Mouse (Mus musculus) hindbrain, embryonic 13.5 days (tissue): Measurements from ENCODE around the gene Tmem106a. TPM values are rescaled to one million over a fixed set of nuclear protein-coding genes. Genes with fewer than 3 reads are reported as not detected.

Experiments
- ATAC-seq: fragments of 200-750 bp; cut with Nextera tagmentation; 2 replicates; pipeline ENCODE4 v1.8.0; 2017; ENCODE audit warnings: moderate TSS enrichment; ENCODE audit not compliant: low FRiP score
- H3K27ac ChIP-seq: fragments of 300-500 bp; sonication (generic); 2 replicates; pipeline ENCODE4 v1.5.1; 2015; ENCODE audit warnings: inconsistent platforms, mild to moderate bottlenecking, moderate library complexity
- H3K27me3 ChIP-seq: fragments of 300-500 bp; sonication (generic); 2 replicates; pipeline ENCODE4 v1.6.1; 2015; ENCODE audit warnings: mild to moderate bottlenecking, inconsistent platforms
- H3K36me3 ChIP-seq: fragments of 300-500 bp; sonication (generic); 2 replicates; pipeline ENCODE4 v1.6.1; 2015; ENCODE audit warnings: mild to moderate bottlenecking, inconsistent platforms
- H3K4me1 ChIP-seq: fragments of 300-500 bp; sonication (generic); replicated peaks from 2 replicates; pipeline ENCODE4 v1.6.1; 2015; ENCODE audit warnings: inconsistent platforms
- H3K4me2 ChIP-seq: fragments of 300-500 bp; sonication (generic); 2 replicates; pipeline ENCODE4 v1.6.1; 2015; ENCODE audit warnings: inconsistent platforms, mild to moderate bottlenecking, moderate library complexity
- H3K4me3 ChIP-seq: fragments of 300-500 bp; sonication (generic); 2 replicates; pipeline ENCODE4 v1.5.1; 2015; ENCODE audit warnings: mild to moderate bottlenecking, inconsistent platforms
- H3K9ac ChIP-seq: fragments of 300-500 bp; sonication (generic); 2 replicates; pipeline ENCODE4 v1.6.1; 2015; ENCODE audit warnings: mild to moderate bottlenecking, inconsistent platforms
- H3K9me3 ChIP-seq: fragments of 300-500 bp; sonication (generic); 2 replicates; pipeline ENCODE4 v1.6.1; 2016; ENCODE audit warnings: inconsistent platforms
- WGBS: fragments of 180-500 bp; shearing (Covaris S2); methylation state at CpG from one replicate; pipeline ENCODE4 v1.1.7; 2015; 5-methylcytosine and 5-hydroxymethylcytosine counted together
- polyA plus RNA-seq: library from polyadenylated mRNA; unstranded; fragments of >200 nt; fragmentation: Nextera tagmentation; extraction: Ambion mirVana; gene quantifications from 2 replicates; pipeline ENCODE4 v1.2.1, GENCODE M21; 2015

Gene Tmem106a
- 3.4 and 4.1 TPM in 2 replicates for polyA plus RNA-seq

DNA sequence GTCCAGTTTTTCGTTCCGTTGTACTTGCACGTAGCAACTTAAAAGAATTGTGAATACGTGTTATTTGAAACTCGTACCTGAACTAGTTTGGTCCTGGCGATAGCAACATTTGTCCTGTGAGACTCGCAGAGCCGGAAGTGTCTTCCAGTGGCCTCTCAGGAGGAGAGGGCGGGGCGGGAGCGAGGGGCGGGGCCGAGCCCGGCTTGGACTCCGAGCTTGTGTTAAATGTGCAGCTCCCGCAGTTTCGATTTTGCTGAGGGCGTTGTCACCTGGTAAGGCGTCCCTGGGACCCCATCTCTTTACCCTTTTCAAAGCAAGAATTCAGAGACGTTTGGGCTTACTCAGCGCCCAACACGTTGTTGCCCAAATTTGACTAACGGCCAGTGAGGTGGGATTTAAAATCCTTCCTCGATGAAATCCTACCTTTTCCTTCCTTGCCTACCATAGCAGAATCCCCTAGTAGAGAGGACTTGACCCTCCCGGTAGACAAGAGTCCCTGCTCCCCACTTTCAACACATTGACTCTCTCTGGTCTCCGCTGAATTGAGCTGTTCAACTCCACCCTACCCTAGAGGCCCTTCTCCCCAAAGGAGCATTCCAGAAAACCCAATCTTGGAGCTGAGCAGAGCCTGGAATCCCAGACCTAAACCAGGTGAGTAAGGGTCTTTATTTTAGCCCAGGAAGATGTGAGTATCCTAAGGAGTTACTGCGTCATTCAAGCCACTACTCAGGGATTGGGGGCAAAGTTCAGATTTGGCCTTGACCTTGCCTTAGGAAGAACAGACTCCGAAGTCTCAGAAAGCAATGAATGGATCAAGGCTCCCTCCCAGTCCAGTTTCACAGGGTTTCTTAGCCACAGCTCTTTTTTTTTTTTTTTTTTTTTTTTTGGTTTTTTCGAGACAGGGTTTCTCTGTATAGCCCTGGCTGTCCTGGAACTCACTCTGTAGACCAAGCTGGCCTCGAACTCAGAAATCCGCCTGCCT lies at the start of gene Tmem106a:
Tmem106a (plus strand) TSS at position 189 of the 982 bp plus-strand sequence.
- Histone ChIP-seq H3K36me3 (peaks cover 54% of the 10 kb centered on the region), H3K4me3 (peak within 1 kb of the TSS; percentile 30), H3K4me2 (peak within 1 kb of the TSS; percentile 44), H3K9me3 (no peaks in the 10 kb centered on the region), H3K9ac (peak within 1 kb of the TSS; percentile 40; the same call in 1 of the 2 replicates), H3K4me1 (peaks cover 11% of the 10 kb centered on the region), H3K27ac (no peak within 1 kb of the TSS), H3K27me3 (no peaks in the 10 kb centered on the region)
- WGBS, result 22% methylated on average over 30 of the region's 31 CpGs
- ATAC-seq, result no peak

DNA sequence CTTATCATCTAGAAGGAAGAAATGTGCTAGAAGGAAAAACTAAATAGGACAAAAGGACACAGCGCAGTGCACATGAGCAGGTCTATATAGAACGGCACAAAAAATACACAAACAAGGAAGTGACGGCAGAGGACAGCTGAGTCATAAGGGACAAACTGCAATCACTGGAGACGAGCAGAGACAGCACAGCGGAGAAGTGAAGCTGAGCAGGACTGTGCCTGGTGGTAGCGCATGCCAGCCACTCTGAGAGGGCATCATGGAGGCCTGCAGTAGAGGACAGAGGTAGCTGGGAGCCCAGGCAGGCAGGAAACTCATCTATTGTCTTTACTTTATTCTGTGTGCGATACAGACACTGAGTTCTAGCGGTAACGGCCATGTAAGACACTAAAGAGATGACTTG lies 38.5 kb upstream of the Tmem106a start:
- H3K4me3 ChIP-seq, result no peak overlapping the region
- H3K4me2 ChIP-seq, result no peak overlapping the region
- no peaks in the 10 kb centered on the region for H3K9me3 ChIP-seq
- 89% methylated on average over 9 of the region's 9 CpGs for WGBS
- H3K27ac ChIP-seq, result no peak overlapping the region
- H3K9ac ChIP-seq, result no peak overlapping the region
- no peaks in the 10 kb centered on the region for H3K36me3 ChIP-seq
- H3K4me1 ChIP-seq, result no peaks in the 10 kb centered on the region
- H3K27me3 ChIP-seq, result no peaks in the 10 kb centered on the region
- ATAC-seq, result no peak

DNA sequence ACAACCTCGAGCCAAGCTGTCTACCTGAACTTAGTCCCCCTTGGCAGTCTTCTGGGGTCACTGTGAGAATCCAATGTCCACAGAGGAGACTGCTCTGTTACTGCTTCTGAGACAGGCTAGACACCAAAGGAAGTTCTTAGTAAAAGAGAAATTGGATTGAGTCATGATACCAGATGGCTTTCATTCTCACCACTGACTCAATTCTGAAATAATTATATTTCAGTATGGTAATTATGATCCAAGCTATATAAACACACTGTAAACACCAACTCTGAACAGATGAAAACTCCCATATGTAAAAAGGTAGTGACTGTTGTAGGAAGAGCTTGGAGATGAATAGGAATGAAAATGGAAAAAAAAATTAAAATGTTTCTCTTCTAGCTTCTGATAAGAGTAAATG lies 37.9 kb upstream of the Tmem106a start:
- Histone ChIP-seq H3K4me1 (no peaks in the 10 kb centered on the region), H3K4me3 (no peak overlapping the region), H3K9me3 (no peaks in the 10 kb centered on the region), H3K27me3 (no peaks in the 10 kb centered on the region), H3K36me3 (no peaks in the 10 kb centered on the region), H3K27ac (no peak overlapping the region), H3K4me2 (no peak overlapping the region), H3K9ac (no peak overlapping the region)
- ATAC-seq, result no peak
- WGBS, result 83% methylated on average over 1 of the region's 1 CpGs

DNA sequence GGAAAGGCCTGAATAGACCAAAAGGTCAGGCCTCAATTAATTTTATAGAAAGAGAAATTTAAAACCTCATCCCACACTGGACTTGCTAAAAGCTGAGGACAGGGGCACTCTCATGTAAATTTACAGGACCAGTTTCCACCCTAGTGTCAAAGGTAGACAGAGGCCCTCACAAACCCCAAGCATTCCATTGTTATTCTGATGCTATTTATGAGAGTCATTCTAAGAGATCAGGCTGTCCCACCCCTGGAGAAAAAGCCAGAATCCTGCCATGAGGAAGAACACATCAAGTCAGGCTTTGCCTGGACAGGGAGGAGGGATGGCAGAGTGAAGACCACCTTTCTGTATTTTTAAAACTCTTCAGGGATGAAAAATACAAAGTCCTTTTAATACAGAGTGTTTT lies 33.5 kb upstream of the Tmem106a start:
- Histone ChIP-seq H3K9ac (no peak overlapping the region; the same call in 1 of the 2 replicates), H3K4me2 (no peak overlapping the region), H3K36me3 (no peaks in the 10 kb centered on the region), H3K27ac (no peak overlapping the region), H3K27me3 (no peaks in the 10 kb centered on the region), H3K4me1 (peaks cover 14% of the 10 kb centered on the region), H3K9me3 (no peaks in the 10 kb centered on the region), H3K4me3 (no peak overlapping the region)
- ATAC-seq, result no peak

DNA sequence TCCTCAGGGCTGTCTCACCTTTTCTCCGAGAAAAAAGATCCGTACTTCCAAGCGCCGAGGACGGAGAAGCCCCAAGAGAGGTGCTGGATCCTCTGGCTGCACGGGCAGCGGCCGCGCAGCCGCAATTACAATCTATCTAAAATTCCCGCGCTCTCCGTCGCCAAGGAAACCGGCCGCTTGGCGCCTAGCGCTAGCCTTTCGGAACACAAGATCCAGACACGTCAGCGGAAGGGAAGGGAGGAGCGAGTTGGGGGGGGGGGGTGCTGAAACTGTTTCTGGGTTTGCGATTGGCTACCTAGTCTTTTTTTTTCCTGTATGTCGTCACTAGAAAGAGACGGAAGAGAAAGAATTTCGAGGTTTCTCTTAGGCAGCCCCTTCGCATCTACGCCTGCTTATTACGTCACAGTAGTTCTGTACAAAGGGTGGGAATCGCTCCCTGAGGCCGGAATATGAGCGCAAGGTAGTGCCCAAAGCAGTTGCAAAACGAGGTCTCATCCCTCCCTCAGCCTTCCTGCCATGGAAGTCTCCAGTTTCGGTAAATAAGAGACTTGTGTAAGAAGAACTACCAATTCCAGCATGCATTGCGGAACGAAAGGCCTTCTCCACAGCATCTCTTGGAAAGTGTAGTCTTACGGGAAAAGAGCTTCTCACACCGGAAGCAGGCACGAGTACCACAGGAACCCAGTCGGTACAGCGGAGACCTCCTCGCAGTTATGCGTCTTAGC lies 30.1 kb upstream of the Tmem106a start, which contains the start of the genes Brca1 and Nbr1:
Brca1 (minus strand) TSS at position 205 of the 725 bp plus-strand sequence.
Nbr1 (plus strand) TSS at position 399 of the 725 bp plus-strand sequence.
- peak within 1 kb of the TSS; percentile 79 for H3K4me2 ChIP-seq
- H3K36me3 ChIP-seq, result peaks cover 8% of the 10 kb centered on the region
- no peaks in the 10 kb centered on the region for H3K27me3 ChIP-seq
- peak within 1 kb of the TSS; percentile 76 for H3K4me3 ChIP-seq
- H3K9ac ChIP-seq, result peak within 1 kb of the TSS; percentile 89
- H3K4me1 ChIP-seq, result peaks cover 39% of the 10 kb centered on the region
- H3K9me3 ChIP-seq, result no peaks in the 10 kb centered on the region
- peak; percentile 87 for ATAC-seq
- peak within 1 kb of the TSS; percentile 96 for H3K27ac ChIP-seq
- WGBS, result under 1% methylated on average over 43 of the region's 43 CpGs

DNA sequence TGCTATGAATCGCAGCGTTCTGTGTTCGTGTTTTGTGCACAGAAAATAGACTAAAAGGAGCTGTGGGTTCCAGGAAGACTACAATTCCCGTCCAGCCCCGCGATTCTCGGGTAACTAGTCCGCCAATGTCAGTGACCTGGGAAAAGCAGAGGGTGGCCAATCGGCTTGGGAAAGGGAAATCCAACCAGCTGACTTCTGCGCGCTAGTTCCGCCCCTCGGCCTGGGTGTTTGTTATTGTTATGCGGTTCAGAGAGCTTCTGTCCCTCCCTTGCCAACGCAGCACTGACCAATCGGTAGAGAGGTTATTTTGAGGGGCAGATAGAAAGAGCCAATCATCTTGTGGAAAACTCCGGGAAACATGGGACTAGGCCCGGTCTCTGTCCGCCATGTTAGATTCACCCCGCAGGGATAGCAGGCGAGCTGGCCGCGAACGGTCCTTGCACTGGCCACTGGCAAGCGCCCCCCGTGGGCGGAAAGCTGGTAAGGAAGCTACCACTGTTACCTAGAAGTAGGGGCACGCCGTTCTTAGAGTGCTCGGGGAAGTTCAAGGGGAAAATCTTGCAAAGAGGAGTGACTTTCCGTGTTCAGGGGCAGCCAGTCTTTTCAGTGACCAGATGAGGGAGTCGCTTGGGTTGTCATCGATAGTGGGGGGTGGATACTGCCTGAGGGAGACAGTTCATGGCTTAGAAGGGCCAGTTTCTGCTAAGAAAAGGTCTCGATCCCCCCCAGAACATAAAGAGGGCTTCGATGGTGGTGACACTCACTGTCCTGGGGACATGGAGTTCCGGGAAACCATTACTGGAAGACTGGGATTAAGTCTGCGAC lies 29.4 kb upstream of the Tmem106a start:
- peak; percentile 98 for ATAC-seq
- no peaks in the 10 kb centered on the region for H3K9me3 ChIP-seq
- peak overlapping the region; percentile 96 for H3K27ac ChIP-seq
- peak overlapping the region; percentile 79 for H3K4me2 ChIP-seq
- under 1% methylated on average over 37 of the region's 37 CpGs for WGBS
- no peaks in the 10 kb centered on the region for H3K27me3 ChIP-seq
- H3K9ac ChIP-seq, result peak overlapping the region; percentile 89
- peaks cover 16% of the 10 kb centered on the region for H3K36me3 ChIP-seq
- H3K4me1 ChIP-seq, result peaks cover 40% of the 10 kb centered on the region
- H3K4me3 ChIP-seq, result peak overlapping the region; percentile 76

DNA sequence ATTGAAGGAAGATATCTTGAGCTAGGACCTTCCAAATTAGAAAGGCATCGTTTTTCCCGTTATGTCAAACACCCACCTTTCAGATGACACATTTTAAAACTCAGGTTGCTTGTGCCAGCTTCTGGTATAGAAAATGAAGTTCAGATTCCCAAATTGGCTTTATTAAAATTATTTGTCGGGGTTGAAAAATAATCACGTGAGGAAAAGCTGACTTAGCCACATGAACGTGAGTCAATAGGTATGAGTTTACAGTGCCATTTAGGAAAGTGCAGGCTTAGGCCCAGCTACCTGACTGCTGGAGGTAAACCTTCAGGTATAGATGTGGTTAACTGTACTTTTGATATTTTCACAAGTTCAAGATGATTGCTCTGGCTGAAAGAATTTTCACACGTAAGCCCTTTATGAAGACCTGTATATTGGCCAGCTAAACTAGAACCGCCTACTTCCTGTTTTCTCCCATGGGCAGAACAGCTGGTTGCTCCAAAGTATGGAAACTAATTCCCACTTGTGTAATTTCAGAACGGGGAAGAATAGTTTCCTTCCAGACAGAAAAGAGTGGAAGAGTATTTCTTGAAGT lies 28.6 kb upstream of the Tmem106a start:
- 28% methylated on average over 8 of the region's 8 CpGs for WGBS
- Histone ChIP-seq H3K4me2 (peak overlapping the region; percentile 79), H3K36me3 (peaks cover 23% of the 10 kb centered on the region), H3K9me3 (no peaks in the 10 kb centered on the region), H3K27me3 (no peaks in the 10 kb centered on the region), H3K4me1 (peaks cover 40% of the 10 kb centered on the region), H3K27ac (peak overlapping the region; percentile 96), H3K4me3 (peak overlapping the region; percentile 76), H3K9ac (peak overlapping the region; percentile 89)
- ATAC-seq, result no peak

DNA sequence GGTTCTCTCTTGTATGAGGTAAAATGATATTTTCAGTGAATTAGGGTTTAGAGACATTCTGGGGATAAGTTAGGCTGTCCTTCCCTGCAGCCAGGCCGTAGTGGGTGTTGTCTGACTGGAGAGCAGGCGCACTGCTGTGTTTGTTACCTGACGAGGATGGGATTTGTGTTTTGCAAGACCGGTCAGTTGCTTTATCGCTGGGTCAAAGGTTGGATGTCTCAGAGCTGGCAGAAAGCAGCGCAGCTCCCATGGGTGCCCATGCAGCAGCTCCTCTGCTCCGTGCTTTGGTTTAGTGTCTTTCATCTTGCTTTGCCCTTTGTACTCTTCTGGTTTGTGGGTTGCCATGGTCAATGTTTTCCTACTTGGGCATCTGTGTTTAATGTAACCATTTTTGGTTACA lies 25.5 kb upstream of the Tmem106a start:
- H3K4me2 ChIP-seq, result no peak overlapping the region
- 90% methylated on average over 7 of the region's 7 CpGs for WGBS
- peaks cover 54% of the 10 kb centered on the region for H3K36me3 ChIP-seq
- no peak overlapping the region for H3K4me3 ChIP-seq
- peak overlapping the region; percentile 24; the same call in 1 of the 2 replicates for H3K9ac ChIP-seq
- no peaks in the 10 kb centered on the region for H3K27me3 ChIP-seq
- H3K9me3 ChIP-seq, result no peaks in the 10 kb centered on the region
- ATAC-seq, result no peak
- H3K4me1 ChIP-seq, result peaks cover 29% of the 10 kb centered on the region
- H3K27ac ChIP-seq, result no peak overlapping the region

DNA sequence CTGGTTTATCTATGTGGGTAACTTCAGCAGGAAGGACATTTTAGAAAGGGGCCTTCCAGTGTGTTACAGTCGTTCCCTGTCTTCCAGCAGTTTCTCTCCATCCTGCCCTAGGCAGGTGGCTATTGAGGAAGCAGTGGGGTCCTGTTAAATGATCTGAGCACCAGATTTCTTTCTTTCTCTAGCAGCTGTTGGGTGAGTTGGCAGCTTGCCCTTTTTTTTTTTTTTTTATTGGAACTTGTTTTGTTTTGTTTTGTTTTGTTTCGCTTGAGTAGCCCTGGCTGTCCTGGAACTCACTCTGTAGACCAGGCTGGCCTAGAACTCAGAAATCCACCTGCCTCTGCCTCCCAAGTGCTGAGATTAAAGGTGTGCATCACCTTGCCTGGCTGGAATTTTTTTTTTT lies 25.1 kb upstream of the Tmem106a start:
- ATAC-seq, result no peak
- no peaks in the 10 kb centered on the region for H3K9me3 ChIP-seq
- peaks cover 54% of the 10 kb centered on the region for H3K36me3 ChIP-seq
- no peak overlapping the region for H3K27ac ChIP-seq
- H3K9ac ChIP-seq, result peak overlapping the region; percentile 24; the same call in 1 of the 2 replicates
- no peaks in the 10 kb centered on the region for H3K27me3 ChIP-seq
- H3K4me3 ChIP-seq, result no peak overlapping the region
- H3K4me1 ChIP-seq, result peaks cover 29% of the 10 kb centered on the region
- 71% methylated on average over 2 of the region's 2 CpGs for WGBS
- H3K4me2 ChIP-seq, result no peak overlapping the region

DNA sequence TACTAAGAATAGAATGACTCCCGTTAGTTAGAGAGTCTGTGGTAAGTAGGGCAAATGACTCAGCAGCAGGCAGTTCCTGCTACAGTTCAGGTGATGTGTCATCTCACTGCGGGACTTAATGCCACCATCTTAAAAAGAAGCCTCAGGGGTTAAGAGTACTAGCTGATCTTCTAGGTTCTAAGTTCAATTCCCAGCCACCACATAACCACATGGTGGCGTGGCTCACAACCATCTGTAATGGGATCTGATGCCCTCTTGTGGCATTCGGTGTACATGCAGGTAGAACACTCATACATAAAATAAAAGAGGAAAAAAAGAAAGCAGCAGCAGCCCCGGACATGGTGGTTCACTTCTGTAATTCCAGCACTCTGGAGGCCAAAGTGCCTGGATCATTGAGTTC lies 19.7 kb upstream of the Tmem106a start:
- Histone ChIP-seq H3K4me2 (no peak overlapping the region), H3K4me3 (no peak overlapping the region), H3K9me3 (no peaks in the 10 kb centered on the region), H3K4me1 (no peaks in the 10 kb centered on the region), H3K27me3 (no peaks in the 10 kb centered on the region), H3K27ac (no peak overlapping the region), H3K36me3 (peaks cover 86% of the 10 kb centered on the region), H3K9ac (no peak overlapping the region)
- WGBS, result 38% methylated on average over 5 of the region's 5 CpGs
- no peak for ATAC-seq

DNA sequence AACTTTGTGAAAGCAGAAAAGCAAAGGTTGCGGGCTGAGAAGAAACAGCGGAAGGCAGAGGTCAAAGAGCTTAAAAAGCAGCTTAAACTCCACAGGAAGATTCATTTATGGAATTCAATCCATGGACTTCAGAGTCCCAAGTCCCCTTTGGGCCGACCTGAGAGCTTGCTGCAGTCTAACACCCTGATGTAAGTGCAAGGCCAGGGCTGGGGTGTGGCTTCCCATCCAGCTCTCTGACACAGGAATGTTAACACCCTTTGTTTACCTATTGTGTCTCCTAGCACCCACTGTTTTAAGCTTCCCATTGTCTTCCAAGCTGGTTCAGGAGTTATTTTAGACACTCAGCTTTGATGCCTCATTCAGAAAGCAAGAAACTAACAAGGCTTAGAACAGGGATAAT lies 13.6 kb upstream of the Tmem106a start:
- Histone ChIP-seq H3K4me3 (no peak overlapping the region), H3K9ac (no peak overlapping the region), H3K36me3 (peaks cover 94% of the 10 kb centered on the region), H3K4me2 (no peak overlapping the region), H3K4me1 (no peaks in the 10 kb centered on the region), H3K27me3 (no peaks in the 10 kb centered on the region), H3K9me3 (no peaks in the 10 kb centered on the region), H3K27ac (no peak overlapping the region)
- ATAC-seq, result no peak
- WGBS, result 90% methylated on average over 3 of the region's 3 CpGs
